Mouse (Mus musculus) retina, adult 2 months (tissue): ENCODE results near the gene Rb1.

Source experiments
- DNase-seq: peaks from one replicate; pipeline ENCODE4 v3.0.0-alpha.2; 2012; ENCODE audit warnings: low read depth, low spot score

Rb1 gene

GRCm38 (mm10) chr14:73211477-73211876, 114.1 kb downstream of the Rb1 start:
- no peak for DNase-seq

- no peak for DNase-seq
These were observed 115.4 kb downstream of the Rb1 start for GRCm38 (mm10) chr14:73210196-73210595.

- DNase-seq = no peak
These were observed 116.4 kb downstream of the Rb1 start for GRCm38 (mm10) chr14:73209262-73209661.

GRCm38 (mm10) chr14:73204016-73204415, 121.6 kb downstream of the Rb1 start:
- no peak for DNase-seq

- no peak for DNase-seq
These were observed 124.2 kb downstream of the Rb1 start for GRCm38 (mm10) chr14:73201447-73201846.

GRCm38 (mm10) chr14:73199058-73199457, 126.6 kb downstream of the Rb1 start:
- no peak for DNase-seq

GRCm38 (mm10) chr14:73186875-73187274, 138.7 kb downstream of the Rb1 start:
- DNase-seq = no peak

GRCm38 (mm10) chr14:73181144-73181543, 144.5 kb downstream of the Rb1 start:
- no peak for DNase-seq

- no peak for DNase-seq
These were observed 145.0 kb downstream of the Rb1 start for GRCm38 (mm10) chr14:73180671-73181070.

- DNase-seq = no peak
These were observed 146.4 kb downstream of the Rb1 start for GRCm38 (mm10) chr14:73179221-73179681.

GRCm38 (mm10) chr14:73177961-73178360, 147.7 kb downstream of the Rb1 start:
- DNase-seq = no peak

GRCm38 (mm10) chr14:73176266-73176665, 149.4 kb downstream of the Rb1 start:
- DNase-seq = no peak

- DNase-seq = no peak
These were observed 149.8 kb downstream of the Rb1 start for GRCm38 (mm10) chr14:73175814-73176213.

GRCm38 (mm10) chr14:73175031-73175430, 150.6 kb downstream of the Rb1 start:
- no peak for DNase-seq

- no peak for DNase-seq
These were observed 151.3 kb downstream of the Rb1 start for GRCm38 (mm10) chr14:73174091-73174995.

- no peak for DNase-seq
These were observed 152.0 kb downstream of the Rb1 start for GRCm38 (mm10) chr14:73173662-73174061.

GRCm38 (mm10) chr14:73172196-73173011, 153.2 kb downstream of the Rb1 start:
- no peak for DNase-seq

GRCm38 (mm10) chr14:73169926-73170844, 155.4 kb downstream of the Rb1 start:
- no peak for DNase-seq

GRCm38 (mm10) chr14:73168605-73169004, 157.0 kb downstream of the Rb1 start:
- no peak for DNase-seq

GRCm38 (mm10) chr14:73165136-73165535, 160.5 kb downstream of the Rb1 start:
- no peak for DNase-seq

GRCm38 (mm10) chr14:73163363-73163998, 162.1 kb downstream of the Rb1 start:
- no peak for DNase-seq
